Mouse (Mus musculus) liver (tissue): ENCODE data around the gene Txn2.

Source experiments
- DNase-seq: peaks from one replicate; pipeline ENCODE4 v3.0.0-alpha.2; 2020; ENCODE audit warnings: mixed read lengths

Txn2 gene

GRCm38 (mm10) chr15:77928673-77929331 is at the start of gene Txn2:
Gene Txn2 (minus strand): TSS chr15:77929006.
- DNase-seq, result peak; percentile 95

- peak; percentile 62 for DNase-seq
Observed at GRCm38 (mm10) chr15:77977663-77978062, 48.9 kb upstream of the Txn2 start.

GRCm38 (mm10) chr15:77974165-77974841 is 45.5 kb upstream of the Txn2 start:
- DNase-seq, result peak; percentile 72

GRCm38 (mm10) chr15:77970470-77971292 is 41.9 kb upstream of the Txn2 start, which contains the start of gene Eif3d:
Gene Eif3d (minus strand): TSS chr15:77970813.
- peak; percentile 95 for DNase-seq

- no peak for DNase-seq
Observed at GRCm38 (mm10) chr15:77969940-77970469, 41.2 kb upstream of the Txn2 start.

- peak; percentile 82 for DNase-seq
Observed at GRCm38 (mm10) chr15:77965117-77965528, 36.3 kb upstream of the Txn2 start.

GRCm38 (mm10) chr15:77962447-77962846 is 33.6 kb upstream of the Txn2 start:
- DNase-seq, result no peak

GRCm38 (mm10) chr15:77960693-77961092 is 31.9 kb upstream of the Txn2 start:
- DNase-seq, result no peak

GRCm38 (mm10) chr15:77958071-77958470 is 29.3 kb upstream of the Txn2 start:
- no peak for DNase-seq

- DNase-seq, result no peak
Observed at GRCm38 (mm10) chr15:77957625-77958024, 28.8 kb upstream of the Txn2 start.

- peak; percentile 83 for DNase-seq
Observed at GRCm38 (mm10) chr15:77956404-77956901, 27.6 kb upstream of the Txn2 start, which contains the start of gene Foxred2. Gene Foxred2 (minus strand): TSS chr15:77956722.

GRCm38 (mm10) chr15:77955440-77956403 is 26.9 kb upstream of the Txn2 start:
- DNase-seq, result no peak

- DNase-seq, result no peak
Observed at GRCm38 (mm10) chr15:77954362-77954761, 25.6 kb upstream of the Txn2 start.

GRCm38 (mm10) chr15:77952921-77953320 is 24.1 kb upstream of the Txn2 start:
- no peak for DNase-seq

GRCm38 (mm10) chr15:77949061-77949460 is 20.3 kb upstream of the Txn2 start:
- DNase-seq, result no peak

- DNase-seq, result no peak
Observed at GRCm38 (mm10) chr15:77945711-77946110, 16.9 kb upstream of the Txn2 start.

GRCm38 (mm10) chr15:77941563-77941962 is 12.8 kb upstream of the Txn2 start:
- no peak for DNase-seq

- no peak for DNase-seq
Observed at GRCm38 (mm10) chr15:77938516-77938915, 9.7 kb upstream of the Txn2 start.

- no peak for DNase-seq
Observed at GRCm38 (mm10) chr15:77935673-77936375, 7.0 kb upstream of the Txn2 start.

GRCm38 (mm10) chr15:77934968-77935367 is 6.2 kb upstream of the Txn2 start:
- DNase-seq, result no peak

- no peak for DNase-seq
Observed at GRCm38 (mm10) chr15:77934326-77934725, 5.5 kb upstream of the Txn2 start.
